Mouse (Mus musculus) Muller cell, postnatal 12 days (primary cell): ENCODE data around the gene Zc3h18.

ENCODE experiments used
- DNase-seq: peaks from one replicate; pipeline ENCODE4 v3.0.0-alpha.2; 2015; ENCODE audit errors: inconsistent ontology term

Gene Zc3h18

GRCm38 (mm10) chr8:122393717-122394116 is 17.3 kb downstream of the Zc3h18 start:
- DNase-seq, result no peak

- DNase-seq, result no peak
Measured at GRCm38 (mm10) chr8:122395291-122395690, 18.9 kb downstream of the Zc3h18 start.

- DNase-seq, result no peak
Measured at GRCm38 (mm10) chr8:122398186-122398585, 21.8 kb downstream of the Zc3h18 start.

- no peak for DNase-seq
Measured at GRCm38 (mm10) chr8:122405146-122405805, 28.9 kb downstream of the Zc3h18 start.

- no peak for DNase-seq
Measured at GRCm38 (mm10) chr8:122407678-122408077, 31.3 kb downstream of the Zc3h18 start.

GRCm38 (mm10) chr8:122414311-122414710 is 37.9 kb downstream of the Zc3h18 start:
- DNase-seq, result no peak

- DNase-seq, result no peak
Measured at GRCm38 (mm10) chr8:122415554-122415953, 39.1 kb downstream of the Zc3h18 start.

- peak; percentile 59 for DNase-seq
Measured at GRCm38 (mm10) chr8:122419881-122420555, 43.6 kb downstream of the Zc3h18 start.

- DNase-seq, result no peak
Measured at GRCm38 (mm10) chr8:122421376-122422070, 45.1 kb downstream of the Zc3h18 start, which contains the start of gene Il17c. Il17c (plus strand) TSS chr8:122422020.

- DNase-seq, result no peak
Measured at GRCm38 (mm10) chr8:122423217-122423616, 46.8 kb downstream of the Zc3h18 start.

- DNase-seq, result peak; percentile 56
Measured at GRCm38 (mm10) chr8:122423659-122424058, 47.2 kb downstream of the Zc3h18 start.

- DNase-seq, result no peak
Measured at GRCm38 (mm10) chr8:122426145-122426544, 49.7 kb downstream of the Zc3h18 start.

- DNase-seq, result no peak
Measured at GRCm38 (mm10) chr8:122427607-122428006, 51.2 kb downstream of the Zc3h18 start.

- DNase-seq, result no peak
Measured at GRCm38 (mm10) chr8:122428163-122428562, 51.8 kb downstream of the Zc3h18 start.

- no peak for DNase-seq
Measured at GRCm38 (mm10) chr8:122430058-122430636, 53.7 kb downstream of the Zc3h18 start.

- no peak for DNase-seq
Measured at GRCm38 (mm10) chr8:122430646-122431045, 54.2 kb downstream of the Zc3h18 start.

GRCm38 (mm10) chr8:122431694-122432442 is 55.5 kb downstream of the Zc3h18 start:
- peak; percentile 33 for DNase-seq

GRCm38 (mm10) chr8:122432443-122433268 is 56.2 kb downstream of the Zc3h18 start, which contains the start of gene Cyba:
Cyba (minus strand) TSS chr8:122432930.
- DNase-seq, result peak; percentile 69

- DNase-seq, result no peak
Measured at GRCm38 (mm10) chr8:122433269-122433905, 57.0 kb downstream of the Zc3h18 start.

GRCm38 (mm10) chr8:122435375-122435774 is 59.0 kb downstream of the Zc3h18 start:
- DNase-seq, result no peak
